Mouse (Mus musculus) hindbrain, embryonic 12.5 days (tissue): ENCODE measurements around the gene Serinc3. TPM values are rescaled to one million over a fixed set of nuclear protein-coding genes. Genes with fewer than 3 reads are reported as not detected.
A peak's percentile ranks its signal among the peaks of the same experiment; 100 is the strongest.
"Not testable (repeated sequence)": the region's sequence is repeated elsewhere in the genome, so short reads cannot be mapped to it uniquely, and the experiment has no call there.

Experiments
- ATAC-seq: fragments of 200-750 bp; cut with Nextera tagmentation; 2 replicates; pipeline ENCODE4 v1.8.0; 2017; ENCODE audit warnings: moderate TSS enrichment; ENCODE audit not compliant: low FRiP score
- H3K27ac ChIP-seq: fragments of 300-500 bp; sonication (generic); 2 replicates; pipeline ENCODE4 v1.5.1; 2016; ENCODE audit warnings: mild to moderate bottlenecking
- H3K27me3 ChIP-seq: fragments of 300-500 bp; sonication (generic); 2 replicates; pipeline ENCODE4 v1.6.1; 2016; ENCODE audit warnings: mild to moderate bottlenecking
- H3K36me3 ChIP-seq: fragments of 300-500 bp; sonication (generic); 2 replicates; pipeline ENCODE4 v1.6.1; 2016; ENCODE audit warnings: mild to moderate bottlenecking
- H3K4me1 ChIP-seq: fragments of 300-500 bp; sonication (generic); 2 replicates; pipeline ENCODE4 v1.6.1; 2016
- H3K4me2 ChIP-seq: fragments of 300-500 bp; sonication (generic); replicated peaks from 2 replicates; pipeline ENCODE4 v1.6.1; 2016; ENCODE audit warnings: mild to moderate bottlenecking
- H3K4me3 ChIP-seq: fragments of 300-500 bp; sonication (generic); 2 replicates; pipeline ENCODE4 v1.5.1; 2016; ENCODE audit warnings: mild to moderate bottlenecking
- H3K9ac ChIP-seq: fragments of 300-500 bp; sonication (generic); 2 replicates; pipeline ENCODE4 v1.6.1; 2016; ENCODE audit warnings: mild to moderate bottlenecking, moderate library complexity
- H3K9me3 ChIP-seq: fragments of 300-500 bp; sonication (generic); replicated peaks from 2 replicates; pipeline ENCODE4 v1.6.1; 2016; ENCODE audit warnings: mild to moderate bottlenecking
- WGBS: fragments of 180-500 bp; shearing (Covaris S2); methylation state at CpG from one replicate; pipeline ENCODE4 v1.1.7; 2016; 5-methylcytosine and 5-hydroxymethylcytosine counted together
- polyA plus RNA-seq: library from polyadenylated mRNA; unstranded; fragments of >200 nt; fragmentation: Nextera tagmentation; extraction: Ambion mirVana; gene quantifications from 2 replicates; pipeline ENCODE4 v1.2.1, GENCODE M21; 2016

Serinc3 gene
- polyA plus RNA-seq, 1 experiment from 2014 or later = 36.2 TPM

DNA sequence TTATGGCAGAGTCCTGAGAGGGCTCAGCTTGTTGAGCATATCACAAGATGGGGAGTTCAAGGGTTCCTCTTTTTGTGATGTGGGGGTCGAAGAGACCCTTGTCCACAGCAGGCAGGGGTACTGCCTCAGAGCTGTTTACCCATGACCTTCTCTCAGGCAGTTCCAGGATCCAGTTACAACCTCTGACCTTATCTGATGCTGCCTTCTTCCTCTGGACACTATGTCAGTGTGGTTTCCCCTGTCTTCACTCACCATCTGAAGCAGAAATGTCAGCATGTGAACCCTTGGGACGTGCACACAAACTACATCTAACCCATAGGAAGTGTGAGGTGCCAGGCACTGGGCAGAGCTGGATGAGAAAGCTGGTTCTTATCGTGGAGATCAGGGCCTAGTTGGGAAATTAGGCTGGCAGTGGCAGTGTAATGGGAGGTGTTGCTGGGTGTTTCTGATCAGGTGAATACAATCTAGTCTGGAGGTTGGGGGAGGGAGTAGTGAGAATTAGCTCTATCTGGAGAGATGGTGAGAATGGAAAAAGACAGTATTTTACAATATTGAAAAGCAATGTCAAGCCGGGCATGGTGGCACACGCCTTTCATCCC lies 15.3 kb upstream of the Serinc3 start:
- Histone ChIP-seq H3K9ac (0 out of 2 replicates have a peak overlapping the region, but pooled peaks have one; percentile 23), H3K27me3 (no peaks in the 10 kb centered on the region; the same call in 1 of the 2 replicates), H3K4me2 (no peak overlapping the region), H3K36me3 (no peaks in the 10 kb centered on the region), H3K4me3 (no peak overlapping the region), H3K27ac (no peak overlapping the region), H3K4me1 (peaks cover 20% of the 10 kb centered on the region), H3K9me3 (no peaks in the 10 kb centered on the region)
- whole genome bisulfite sequencing = 78% methylated on average over 5 of the region's 5 CpGs
- ATAC-seq = no peak

DNA sequence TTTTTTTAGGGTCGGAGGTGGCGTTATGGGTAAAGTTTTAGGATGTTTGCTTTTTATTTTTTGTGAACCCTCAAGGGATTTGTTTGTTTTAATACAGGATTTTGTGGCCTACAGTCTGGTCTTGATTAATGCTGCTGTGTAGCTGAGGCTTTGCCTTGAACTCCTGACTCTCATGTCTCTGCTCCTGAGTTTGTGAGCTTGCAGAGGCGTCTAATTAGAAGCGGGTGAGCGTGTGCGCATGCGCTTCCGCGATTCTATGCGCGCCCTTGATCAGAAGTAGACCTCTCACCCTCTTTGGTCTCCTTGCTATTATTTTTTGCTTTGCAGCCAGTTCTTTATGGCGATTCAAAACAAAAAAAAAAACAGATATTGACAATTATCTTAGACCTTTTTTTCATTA lies 14.5 kb upstream of the Serinc3 start:
- Histone ChIP-seq H3K27me3 (no peaks in the 10 kb centered on the region; the same call in 1 of the 2 replicates), H3K4me2 (peak overlapping the region; percentile 54), H3K36me3 (no peaks in the 10 kb centered on the region), H3K9ac (peak overlapping the region; percentile 79; the same call in 1 of the 2 replicates), H3K9me3 (no peaks in the 10 kb centered on the region), H3K27ac (0 out of 2 replicates have a peak overlapping the region, but pooled peaks have one; percentile 18), H3K4me3 (peak overlapping the region; percentile 74; the same call in 1 of the 2 replicates), H3K4me1 (peaks cover 20% of the 10 kb centered on the region)
- no peak for ATAC-seq
- WGBS = 72% methylated on average over 12 of the region's 12 CpGs

DNA sequence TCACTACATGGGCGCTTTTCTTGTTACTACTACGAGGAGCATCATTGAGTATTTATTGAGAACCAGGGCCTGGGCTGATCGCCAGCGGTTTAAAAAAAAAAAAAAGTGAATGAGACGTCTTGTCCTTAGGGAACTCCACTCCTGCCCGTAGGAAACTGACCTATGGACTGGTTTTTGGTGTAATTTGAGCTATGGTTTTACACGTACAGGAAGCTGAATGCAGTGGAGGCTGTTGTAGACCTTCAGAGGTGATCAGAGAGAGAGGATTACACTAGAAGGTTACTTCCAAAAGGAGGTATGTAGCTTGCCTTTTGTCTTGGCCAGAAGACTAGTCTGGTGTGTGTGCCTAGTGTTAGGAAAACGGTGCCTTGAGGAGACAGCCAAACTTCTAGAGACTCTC lies 14.0 kb upstream of the Serinc3 start:
- H3K9ac ChIP-seq = peak overlapping the region; percentile 79
- H3K4me1 ChIP-seq = peaks cover 20% of the 10 kb centered on the region
- 0 out of 2 replicates have a peak overlapping the region, but pooled peaks have one; percentile 18 for H3K27ac ChIP-seq
- peak overlapping the region; percentile 74 for H3K4me3 ChIP-seq
- under 1% methylated on average over 8 of the region's 8 CpGs for WGBS
- no peaks in the 10 kb centered on the region for H3K36me3 ChIP-seq
- no peaks in the 10 kb centered on the region for H3K9me3 ChIP-seq
- H3K27me3 ChIP-seq = no peaks in the 10 kb centered on the region; the same call in 1 of the 2 replicates
- 0 out of 2 replicates have a peak, but pooled peaks have one; percentile 5 for ATAC-seq
- peak overlapping the region; percentile 54 for H3K4me2 ChIP-seq

DNA sequence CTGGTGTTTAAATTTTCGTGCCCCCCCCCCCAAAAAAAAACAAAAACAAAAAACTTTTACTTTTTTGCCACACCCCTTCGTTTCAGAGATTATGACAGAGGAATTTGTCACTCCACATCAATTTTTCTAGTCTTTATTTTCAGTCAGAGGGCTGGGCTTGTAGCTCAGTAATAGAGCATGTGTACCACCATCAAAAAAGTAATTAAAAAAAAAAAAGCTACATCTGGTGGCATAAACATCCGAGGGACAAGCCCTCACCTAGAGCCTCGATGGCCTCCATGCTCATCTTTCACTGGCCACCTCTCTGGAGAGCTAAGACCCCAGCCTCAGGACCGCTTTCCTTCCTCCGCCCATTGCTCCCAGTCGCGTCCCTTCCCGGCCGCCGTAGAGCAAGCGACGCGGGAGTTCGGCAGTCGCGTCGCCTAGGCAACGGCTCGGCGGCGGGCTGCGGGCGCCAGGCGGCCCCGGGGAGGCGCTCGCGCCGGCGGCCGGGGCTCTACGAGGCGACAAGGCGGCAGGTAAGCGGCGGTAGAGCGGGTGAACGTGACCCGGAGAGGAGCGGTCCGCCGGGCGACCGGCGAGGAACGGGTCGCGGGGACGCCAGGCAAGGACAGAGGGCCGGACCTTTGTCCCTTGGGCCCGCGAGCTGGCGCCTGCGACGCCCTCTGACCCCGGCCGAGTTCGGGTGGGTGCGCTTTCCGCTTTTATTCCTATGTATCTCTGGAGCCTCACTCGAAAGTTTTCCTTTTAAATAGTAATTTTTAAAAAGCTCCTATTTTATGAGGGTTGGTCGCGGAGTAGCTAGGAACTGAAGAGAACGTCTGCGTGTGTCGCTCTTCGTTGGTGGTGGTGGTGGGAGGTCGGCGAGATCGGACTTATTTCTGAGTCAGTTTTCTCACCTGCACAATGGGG lies 13.3 kb upstream of the Serinc3 start, which contains the start of gene Pkig:
Gene Pkig, plus strand, starts transcription at position 412 of the 912 bp plus-strand sequence.
- Histone ChIP-seq H3K4me1 (peaks cover 20% of the 10 kb centered on the region), H3K27ac (peak within 1 kb of the TSS; percentile 82), H3K4me3 (peak within 1 kb of the TSS; percentile 74), H3K27me3 (no peaks in the 10 kb centered on the region; the same call in 1 of the 2 replicates), H3K4me2 (peak within 1 kb of the TSS; percentile 54), H3K36me3 (no peaks in the 10 kb centered on the region), H3K9me3 (no peaks in the 10 kb centered on the region), H3K9ac (peak within 1 kb of the TSS; percentile 79)
- ATAC-seq = peak; percentile 92
- WGBS = 1% methylated on average over 70 of the region's 71 CpGs

DNA sequence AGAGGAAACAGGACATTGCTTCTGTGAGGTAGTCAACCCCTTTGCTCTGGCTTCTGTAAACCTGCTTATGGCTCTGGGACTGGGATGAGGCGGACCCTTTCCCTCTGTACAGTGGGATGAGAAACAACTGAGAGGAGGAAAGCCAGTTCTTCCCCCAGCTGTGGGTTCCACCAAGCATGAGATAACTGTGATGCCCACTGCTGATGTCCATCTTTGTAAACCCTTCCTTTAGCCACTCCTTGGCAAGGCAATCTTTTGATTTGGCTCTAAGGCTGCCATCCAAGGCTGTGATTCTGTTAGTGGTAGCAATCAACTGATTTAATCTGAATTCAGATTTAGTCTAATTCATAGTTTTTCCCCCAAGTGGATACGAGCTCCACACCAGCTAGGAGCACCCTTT lies 12.6 kb upstream of the Serinc3 start:
- no peak overlapping the region for H3K9ac ChIP-seq
- no peaks in the 10 kb centered on the region for H3K9me3 ChIP-seq
- peaks cover 20% of the 10 kb centered on the region for H3K4me1 ChIP-seq
- no peak overlapping the region for H3K4me2 ChIP-seq
- H3K4me3 ChIP-seq = no peak overlapping the region
- H3K27ac ChIP-seq = no peak overlapping the region
- ATAC-seq = no peak
- H3K36me3 ChIP-seq = no peaks in the 10 kb centered on the region
- 86% methylated on average over 2 of the region's 2 CpGs for WGBS
- no peaks in the 10 kb centered on the region; the same call in 1 of the 2 replicates for H3K27me3 ChIP-seq

DNA sequence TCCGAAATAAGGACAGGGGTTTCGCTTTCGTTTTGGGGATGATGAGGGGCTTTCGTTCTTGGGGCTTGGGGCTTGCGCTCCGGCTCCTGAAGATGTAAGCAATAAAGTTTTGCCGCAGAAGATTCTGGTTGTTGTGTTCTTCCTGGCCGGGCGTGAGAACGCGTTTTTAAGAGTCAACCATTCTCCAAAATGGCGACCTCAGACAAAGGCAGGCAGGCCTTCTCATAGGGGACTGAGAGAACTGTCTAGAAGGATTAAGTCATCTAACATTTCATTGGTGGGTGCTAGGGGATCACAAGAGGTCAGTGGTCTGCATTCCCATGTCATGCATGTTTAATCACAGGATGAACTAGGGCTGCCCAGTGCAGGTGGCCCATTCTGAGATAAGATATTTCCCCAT lies 10.8 kb upstream of the Serinc3 start:
- not testable (repeated sequence) for H3K27me3 ChIP-seq, H3K9ac ChIP-seq, H3K27ac ChIP-seq, H3K4me2 ChIP-seq, H3K9me3 ChIP-seq, ATAC-seq, H3K4me3 ChIP-seq, H3K36me3 ChIP-seq
- H3K4me1 ChIP-seq = peaks cover 12% of the 10 kb centered on the region
- 99% methylated on average over 7 of the region's 12 CpGs for WGBS

DNA sequence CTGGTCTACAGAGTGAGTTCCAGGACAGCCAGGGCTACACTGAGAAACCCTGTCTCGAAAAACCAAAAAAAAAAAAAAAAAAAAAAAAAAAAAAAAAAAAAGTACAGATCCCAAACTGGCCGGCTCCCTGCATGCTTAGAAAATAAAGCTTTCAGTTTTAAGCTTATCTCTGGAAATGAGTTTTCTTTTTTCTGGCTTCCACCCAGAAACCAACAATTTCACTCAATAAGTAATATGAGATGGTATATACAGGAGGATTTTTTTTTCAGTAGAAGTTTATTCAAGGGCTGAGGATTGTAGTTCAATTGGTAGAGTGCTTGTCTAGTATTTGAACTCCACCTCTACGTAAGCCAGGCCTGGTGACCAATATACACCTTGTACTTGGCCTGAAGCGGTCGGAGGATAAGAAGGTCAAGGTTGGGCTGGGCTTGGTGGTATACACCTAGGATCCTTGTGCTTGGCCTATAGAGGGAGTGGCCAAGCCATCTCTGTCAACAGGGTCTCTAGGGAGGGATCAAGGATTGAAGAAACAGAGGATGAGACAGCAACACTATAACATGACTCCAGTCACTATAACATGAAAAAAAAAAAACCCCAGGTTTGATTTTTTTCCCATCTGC lies 1.6 kb upstream of the Serinc3 start:
- H3K9ac ChIP-seq = no peak overlapping the region
- H3K9me3 ChIP-seq = peaks cover 9% of the 10 kb centered on the region
- H3K4me2 ChIP-seq = no peak overlapping the region
- no peaks in the 10 kb centered on the region for H3K36me3 ChIP-seq
- H3K4me1 ChIP-seq = peaks cover 18% of the 10 kb centered on the region
- no peak overlapping the region for H3K27ac ChIP-seq
- WGBS = 91% methylated on average over 4 of the region's 5 CpGs
- H3K27me3 ChIP-seq = no peaks in the 10 kb centered on the region
- no peak for ATAC-seq
- H3K4me3 ChIP-seq = no peak overlapping the region

DNA sequence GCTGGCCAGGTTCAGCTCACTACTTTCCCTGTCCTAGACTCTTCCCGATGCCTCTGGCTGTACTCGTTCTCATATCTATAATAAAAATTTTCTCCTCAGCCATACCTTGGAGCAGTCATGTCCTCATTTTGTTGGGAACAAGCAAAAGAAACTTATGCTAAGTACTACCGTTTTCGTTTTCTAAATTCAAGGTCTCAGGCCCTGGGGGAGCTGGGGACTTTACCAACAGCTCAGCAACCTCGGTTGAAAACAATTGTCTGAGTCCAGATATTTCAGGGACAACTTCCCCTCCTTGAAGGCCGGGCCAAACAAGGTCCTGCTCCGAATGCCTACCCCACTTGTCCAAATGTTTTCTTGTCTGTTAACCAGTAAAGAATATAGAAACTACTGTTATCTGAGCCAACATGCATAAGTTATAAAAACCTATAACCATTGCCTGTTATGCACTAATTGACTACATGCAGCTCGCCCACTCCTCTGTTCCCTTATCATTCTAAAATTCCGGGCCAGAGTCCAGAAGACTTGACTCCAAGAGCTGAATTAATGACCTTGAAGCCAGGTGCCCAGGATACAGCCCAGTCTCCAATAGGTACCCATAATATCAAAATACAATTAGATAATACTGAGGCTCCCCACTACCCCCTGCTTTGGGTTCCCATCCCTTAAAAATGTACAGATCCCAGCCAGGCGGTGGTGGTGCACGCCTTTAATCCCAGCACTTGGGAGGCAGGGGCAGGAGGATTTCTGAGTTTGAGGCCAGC lies 949 bp upstream of the Serinc3 start:
- Histone ChIP-seq H3K4me1 (peaks cover 18% of the 10 kb centered on the region), H3K4me2 (0 out of 2 replicates have a peak overlapping the region, but pooled peaks have one; percentile 69), H3K36me3 (no peaks in the 10 kb centered on the region), H3K9me3 (peaks cover 9% of the 10 kb centered on the region), H3K27me3 (no peaks in the 10 kb centered on the region), H3K9ac (no peak overlapping the region), H3K4me3 (no peak overlapping the region), H3K27ac (no peak overlapping the region)
- ATAC-seq = no peak
- 80% methylated on average over 11 of the region's 11 CpGs for whole genome bisulfite sequencing

DNA sequence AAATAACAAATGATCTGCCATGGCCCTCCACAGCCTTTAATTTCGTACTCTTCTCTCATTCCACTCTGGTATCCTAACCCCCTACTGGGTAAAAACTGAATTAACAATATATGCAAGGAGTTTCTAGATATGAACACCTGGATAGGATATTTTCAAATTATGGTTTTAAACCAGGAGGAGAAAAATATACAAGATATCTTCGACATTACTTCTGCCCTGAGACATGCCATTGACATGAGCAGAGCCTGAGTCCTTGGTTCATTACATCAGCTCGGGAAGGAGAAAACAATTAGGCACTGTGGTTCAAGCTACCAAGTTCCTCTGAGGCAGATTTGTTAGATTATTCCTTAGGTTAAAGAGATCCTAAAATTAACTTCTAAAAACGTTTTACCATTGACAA lies 884 bp downstream of the Serinc3 start:
- no peak for ATAC-seq
- peak overlapping the region; percentile 69 for H3K4me2 ChIP-seq
- WGBS = 8% methylated on average over 4 of the region's 4 CpGs
- peak overlapping the region; percentile 96 for H3K4me3 ChIP-seq
- peaks cover 18% of the 10 kb centered on the region for H3K4me1 ChIP-seq
- H3K27me3 ChIP-seq = no peaks in the 10 kb centered on the region
- peak overlapping the region; percentile 93 for H3K9ac ChIP-seq
- H3K27ac ChIP-seq = peak overlapping the region; percentile 99
- H3K36me3 ChIP-seq = no peaks in the 10 kb centered on the region
- H3K9me3 ChIP-seq = no peaks in the 10 kb centered on the region

DNA sequence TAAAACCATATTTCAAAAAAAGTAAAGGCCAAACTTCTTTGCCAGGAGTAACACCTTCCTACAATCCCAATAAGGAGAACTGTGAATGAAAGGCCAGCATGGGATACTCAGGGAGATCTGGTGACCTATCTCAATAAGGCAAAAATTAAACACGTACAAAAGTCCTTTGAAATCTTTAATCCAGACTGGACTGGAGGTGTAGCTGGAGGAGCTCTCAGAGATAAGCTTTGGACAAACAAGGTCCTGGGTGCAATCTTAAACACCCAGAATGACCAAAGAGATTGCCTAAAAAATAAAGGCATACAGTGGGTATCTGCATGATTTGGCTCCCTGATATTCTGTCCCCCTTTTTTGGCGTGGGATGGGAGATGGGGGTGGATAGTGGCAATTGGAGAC lies 1.4 kb downstream of the Serinc3 start:
- Histone ChIP-seq H3K4me2 (peak overlapping the region; percentile 69), H3K4me1 (peaks cover 18% of the 10 kb centered on the region), H3K9ac (peak overlapping the region; percentile 93), H3K4me3 (peak overlapping the region; percentile 96), H3K27ac (no peak overlapping the region), H3K36me3 (no peaks in the 10 kb centered on the region), H3K9me3 (no peaks in the 10 kb centered on the region), H3K27me3 (no peaks in the 10 kb centered on the region)
- no peak for ATAC-seq
- 83% methylated on average over 2 of the region's 2 CpGs for WGBS

DNA sequence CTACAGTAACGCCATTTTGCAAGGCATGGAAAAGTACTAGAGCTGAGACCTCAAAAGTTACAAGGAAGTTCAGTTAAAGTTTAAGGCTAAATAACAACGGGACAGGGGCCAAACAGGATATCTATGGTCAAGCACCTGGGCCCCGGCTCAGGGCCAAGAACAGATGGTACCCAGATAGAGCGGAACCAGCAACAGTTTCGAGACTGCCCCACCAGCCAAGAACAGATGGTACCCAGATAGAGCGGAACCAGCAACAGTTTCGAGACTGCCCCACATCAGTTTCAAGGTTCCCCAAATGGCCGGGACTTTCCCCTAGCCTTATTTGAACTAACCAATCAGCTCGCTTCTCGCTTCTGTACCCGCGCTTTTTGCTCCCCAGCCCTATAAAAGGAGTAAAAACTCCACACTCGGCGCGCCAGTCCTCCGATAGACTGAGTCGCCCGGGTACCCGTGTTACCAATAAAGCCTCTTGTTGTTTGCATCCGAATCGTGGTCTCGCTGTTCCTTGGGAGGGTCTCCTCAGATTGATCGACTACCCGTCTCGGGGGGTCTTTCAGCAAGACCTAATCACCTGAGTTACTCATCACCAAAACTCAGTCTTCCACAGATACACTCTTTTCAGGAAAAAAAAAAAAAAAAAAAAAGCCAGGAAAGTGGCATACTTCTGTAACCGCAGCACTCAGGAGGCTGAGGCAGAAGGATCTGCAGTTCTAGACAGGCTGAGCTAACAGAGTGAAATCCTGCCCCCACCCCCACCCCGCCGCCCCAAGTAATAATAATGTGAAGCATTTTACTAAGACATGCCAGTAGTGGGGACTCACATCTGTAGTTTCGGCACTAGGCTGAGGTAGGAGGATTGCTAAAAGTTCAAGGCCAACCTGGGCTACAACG lies 2.0 kb downstream of the Serinc3 start:
- Histone ChIP-seq H3K4me3 (peak overlapping the region; percentile 96), H3K9ac (no peak overlapping the region), H3K4me2 (peak overlapping the region; percentile 69), H3K27me3 (no peaks in the 10 kb centered on the region), H3K9me3 (no peaks in the 10 kb centered on the region), H3K27ac (peak overlapping the region; percentile 12; the same call in 1 of the 2 replicates), H3K4me1 (peaks cover 18% of the 10 kb centered on the region), H3K36me3 (no peaks in the 10 kb centered on the region)
- ATAC-seq = no peak
- 91% methylated on average over 30 of the region's 30 CpGs for WGBS
